Mouse (Mus musculus) heart, postnatal 14 days (tissue): ENCODE results near the gene Xirp2. TPM values are rescaled to one million over a fixed set of nuclear protein-coding genes. Genes with fewer than 3 reads are reported as not detected.
A peak's percentile ranks its signal among the peaks of the same experiment; 100 is the strongest.

Experiments
- DNase-seq, 2 experiments: peaks; one replicate each; pipeline ENCODE4 v3.0.0; 2021 to 2022
- intact Hi-C: fragments of 180-260 bp; cut with DNase I; formaldehyde crosslinking; loops from one replicate; pipeline ENCODE4 v1.15.1; 2025
- total RNA-seq, 2 experiments: library from RNA; stranded (reverse); gene quantifications; 2 replicates each; pipeline ENCODE4 v1.2.3; 2021

Xirp2 gene
- total RNA-seq, 2 experiments from 2014 or later, result 121 to 140 TPM

- intact Hi-C loops, result no loop called here
- no peak for DNase-seq
These were observed 96.3 kb downstream of the Xirp2 start for GRCm38 (mm10) chr2:67541957-67542696.

- no peak for DNase-seq
- intact Hi-C loops, result no loop called here
These were observed 98.6 kb downstream of the Xirp2 start for GRCm38 (mm10) chr2:67544426-67544825.

- intact Hi-C loops, result loop anchor here (10.0 kb wide), 1 partner anchor 780 kb away; no protein-coding TSS in a partner anchor
- DNase-seq, result peak; percentile 38
These were observed 119.2 kb downstream of the Xirp2 start for GRCm38 (mm10) chr2:67564851-67565479.

GRCm38 (mm10) chr2:67565480-67566331 lies 119.9 kb downstream of the Xirp2 start, which contains the start of gene B3galt1:
B3galt1 (plus strand) TSS chr2:67565871.
- peak; percentile 85 to 88 for DNase-seq
- intact Hi-C loops, result loop anchor here (10.0 kb wide), 1 partner anchor 779 kb away; no protein-coding TSS in a partner anchor

GRCm38 (mm10) chr2:67566566-67566965 lies 120.8 kb downstream of the Xirp2 start:
- intact Hi-C loops, result loop anchor here (10.0 kb wide), 1 partner anchor 778 kb away; no protein-coding TSS in a partner anchor
- DNase-seq, result no peak

- intact Hi-C loops, result loop anchor here (10.0 kb wide), 1 partner anchor 778 kb away; no protein-coding TSS in a partner anchor
- DNase-seq, result no peak
These were observed 121.4 kb downstream of the Xirp2 start for GRCm38 (mm10) chr2:67567141-67567680.

Other genes starting within 250 kb of the Xirp2 start
- not detected for gene Gm21830, start 32.3 kb upstream of the Xirp2 start, total RNA-seq
- not detected for gene Gm26727, start 12.8 kb upstream of the Xirp2 start, total RNA-seq
- 1 to 10 TPM; 2.8 to 4.6 TPM for gene B3galt1, start 119.9 kb downstream of the Xirp2 start, total RNA-seq